Mouse (Mus musculus) liver, embryonic 14.5 days (tissue): Measurements from ENCODE around the gene Traf2.

Experiments used
- CTCF ChIP-seq: IDR thresholded peaks from 2 replicates; pipeline ENCODE4 v1.5.1; 2016; ENCODE audit warnings: antibody characterized with exemption, low read depth, control low read depth
- EP300 ChIP-seq: IDR thresholded peaks from 2 replicates; pipeline ENCODE4 v1.6.1; 2016; ENCODE audit warnings: antibody characterized with exemption, low read depth

- TF ChIP-seq CTCF (no peak), EP300 (no peak)
These were observed 58.1 kb downstream of the Traf2 start for GRCm38 (mm10) chr2:25488671-25489068.
